Mouse (Mus musculus) embryonic stem cell, embryonic (primary cell): ENCODE results near the gene Tmem151b.

Source experiments
- CTCF ChIA-PET, 4 experiments: fragments of 300-600 bp in 2 of 4; fragments of 350-600 bp in 2 of 4; sonication (Branson Sonifier 250); formaldehyde crosslinking; loops; one replicate each; lab custom pipeline; 2022; ENCODE audit warnings: inconsistent platforms in 2 of 4; lab: Charles Lee
- POLR2A ChIA-PET, 4 experiments: fragments of 300-600 bp in 2 of 4; fragments of 350-600 bp in 2 of 4; sonication (Branson Sonifier 250); formaldehyde crosslinking; loops; one replicate each; lab custom pipeline; 2022; ENCODE audit warnings: antibody characterized with exemption in 4 of 4, inconsistent platforms in 1 of 4; lab: Charles Lee

Tmem151b gene

DNA sequence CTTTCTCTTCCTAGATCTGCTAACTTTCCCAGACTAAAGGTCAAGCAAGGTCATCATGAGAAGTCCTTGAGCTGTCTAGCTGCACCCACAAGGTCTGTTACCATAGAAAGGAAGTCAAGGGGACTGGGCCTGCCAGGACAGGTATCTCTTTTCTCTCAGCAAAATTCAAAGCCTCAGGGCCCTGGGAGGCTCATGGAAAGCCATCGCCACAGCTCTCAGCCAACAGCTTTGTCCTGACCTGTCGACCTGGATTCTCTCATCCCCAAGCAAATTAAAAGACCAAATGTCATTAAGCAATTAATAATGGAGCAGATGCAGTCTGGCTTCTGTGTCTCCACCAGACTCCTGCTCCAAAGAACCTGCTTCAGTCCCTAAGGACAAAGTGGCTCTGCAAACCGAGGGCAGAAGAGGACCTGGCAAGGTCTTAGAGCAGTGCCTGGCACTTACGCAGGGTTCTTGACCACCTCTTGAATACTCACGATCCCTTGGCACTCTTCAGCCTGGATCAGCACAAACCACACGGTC lies 43.5 kb downstream of the Tmem151b start:
- CTCF ChIA-PET: interaction anchor here (0.6 to 3.4 kb wide), 48 partner anchors 9 to 335 kb away, joined by 3 to 52 read pairs (median 5); partner anchors contain the start of genes Nfkbie (in 1 of the 4), Slc35b2 (in 1 of the 4) and Tcte1 (in 1 of the 4)
- POLR2A ChIA-PET: interaction anchor here (0.6 to 4.5 kb wide), 60 partner anchors 10 to 654 kb away, joined by 3 to 91 read pairs (median 6); partner anchors contain the start of genes Hsp90ab1 (in 4 of the 4), Spats1 (in 3 of the 4), Tcte1 (in 3 of the 4) and Nfkbie (in 2 of the 4)

DNA sequence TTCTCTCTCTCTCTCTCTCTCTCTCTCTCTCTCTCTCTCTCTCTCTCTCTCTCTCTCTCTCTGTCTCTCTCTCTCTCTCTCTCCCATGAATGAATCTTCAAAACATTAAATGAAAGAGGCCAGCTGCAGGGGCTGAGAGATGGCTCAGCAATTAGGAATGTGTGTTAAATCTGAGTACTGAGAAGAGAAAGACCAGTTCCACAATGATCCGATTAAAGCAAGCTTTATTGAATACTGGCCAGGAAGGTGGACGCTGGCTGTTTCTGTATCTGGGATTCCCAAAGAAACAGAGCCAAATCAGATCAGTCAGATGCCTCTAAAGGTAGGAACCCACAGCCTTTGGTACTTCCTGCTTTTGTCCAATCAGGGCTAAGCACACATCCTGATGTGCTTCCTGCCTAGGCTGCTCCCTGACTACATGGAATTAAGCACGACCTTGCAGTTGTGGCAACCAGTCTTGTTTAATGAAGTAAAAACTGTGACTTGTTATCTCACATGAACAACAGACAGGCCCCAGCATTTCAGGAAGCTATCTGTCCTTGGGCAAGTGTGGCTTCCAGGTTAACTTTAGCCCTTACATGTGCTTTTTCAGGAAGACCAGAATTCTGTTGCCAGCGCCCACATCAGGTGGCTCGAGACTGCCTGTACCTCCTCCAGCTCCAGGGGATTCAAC lies 46.0 kb downstream of the Tmem151b start:
- POLR2A ChIA-PET: interaction anchor here in 3 of 4 experiments (0.6 to 2.7 kb wide), 15 partner anchors 7 to 76 kb away, joined by 3 to 8 read pairs (median 4); partner anchors contain the start of genes Cdc5l (in 1 of the 3), Hsp90ab1 (in 1 of the 3), Spats1 (in 1 of the 3) and Tcte1 (in 1 of the 3)
- CTCF ChIA-PET: interaction anchor here in 3 of 4 experiments (0.6 to 3.0 kb wide), 4 partner anchors 13 to 22 kb away, joined by 4 to 10 read pairs (median 4); no protein-coding TSS in a partner anchor

DNA sequence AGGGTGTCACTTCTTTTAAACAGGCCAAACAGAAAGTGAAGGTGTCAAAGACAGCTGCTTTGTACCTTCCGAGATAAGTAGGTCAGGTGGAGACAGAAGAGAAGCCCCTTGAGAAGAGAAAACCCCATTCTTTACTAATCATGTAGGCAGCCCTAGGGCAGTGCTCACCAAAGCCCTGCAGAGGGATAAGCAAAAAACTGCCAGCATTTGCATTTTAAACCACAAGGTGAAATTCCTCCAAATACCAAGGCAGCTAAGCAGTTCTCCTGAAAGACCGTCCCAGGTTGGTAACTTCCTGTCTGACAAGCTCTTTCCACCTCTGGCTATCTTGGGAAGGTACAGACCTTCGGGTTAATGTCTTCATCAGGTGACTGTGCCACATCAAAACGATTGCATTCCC lies 47.2 kb downstream of the Tmem151b start:
- CTCF ChIA-PET: interaction anchor here in 2 of 4 experiments (0.9 to 1.4 kb wide), 2 partner anchors 14 kb away, joined by 3 to 5 read pairs; no protein-coding TSS in a partner anchor
- POLR2A ChIA-PET: interaction anchor here in 2 of 4 experiments (0.6 to 2.7 kb wide), 9 partner anchors 15 to 77 kb away, joined by 3 to 8 read pairs (median 4); partner anchors contain the start of genes Nfkbie (in 1 of the 2) and Tcte1 (in 1 of the 2)

DNA sequence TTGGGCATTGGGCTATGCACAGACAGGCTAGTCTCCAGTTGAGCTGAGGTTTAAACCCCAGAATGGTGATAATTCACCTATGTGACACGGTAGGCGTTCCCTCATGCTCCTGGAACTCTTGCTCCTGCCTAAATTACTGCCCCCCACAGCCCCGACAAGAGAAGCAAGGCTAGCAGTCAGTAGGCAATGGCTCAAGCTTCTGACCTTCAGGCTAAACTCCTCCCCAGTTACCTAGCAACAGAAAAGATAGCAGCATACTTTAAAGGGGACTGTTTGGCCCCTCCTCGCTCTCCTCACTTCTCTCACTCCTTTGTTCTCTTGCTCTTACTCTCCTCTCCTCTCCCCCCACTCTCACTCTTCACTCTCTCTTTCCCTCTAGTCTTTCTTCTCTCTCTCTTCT lies 48.5 kb downstream of the Tmem151b start:
- ChIA-PET POLR2A (interaction anchor here in 2 of 4 experiments (0.9 to 4.8 kb wide), 7 partner anchors 9 to 91 kb away, joined by 3 to 30 read pairs (median 3); partner anchors contain the start of genes Hsp90ab1 (in 1 of the 2), Nfkbie (in 1 of the 2) and Spats1 (in 1 of the 2)), CTCF (interaction anchor here in 2 of 4 experiments (0.6 to 0.9 kb wide), 3 partner anchors 11 to 718 kb away, joined by 3 to 4 read pairs (median 3); no protein-coding TSS in a partner anchor)

DNA sequence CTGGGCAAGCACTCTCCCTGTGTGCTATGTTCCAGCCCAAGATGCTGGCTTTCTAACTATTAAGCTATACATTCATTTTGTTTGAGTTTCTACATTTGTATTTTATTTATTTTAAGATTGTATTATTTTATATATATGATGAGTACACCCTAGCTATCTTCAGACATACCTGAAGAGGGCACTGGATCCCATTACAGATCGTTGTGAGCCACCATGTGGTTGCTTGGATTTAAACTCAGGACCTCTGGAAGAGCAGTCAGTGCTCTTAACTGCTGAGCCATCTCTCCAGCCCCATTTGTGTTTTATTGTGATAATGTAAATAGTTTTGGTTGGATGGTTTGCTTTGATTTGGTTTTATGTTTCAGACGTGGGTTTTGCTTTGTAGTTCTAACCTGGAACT lies 50.0 kb downstream of the Tmem151b start:
- ChIA-PET POLR2A (interaction anchor here in 2 of 4 experiments (0.7 to 4.8 kb wide), 9 partner anchors 8 to 44 kb away, joined by 3 to 30 read pairs (median 4); partner anchors contain the start of genes Aars2 (in 1 of the 2) and Spats1 (in 1 of the 2)), CTCF (interaction anchor here in 3 of 4 experiments (0.7 to 1.5 kb wide), 6 partner anchors 8 to 46 kb away, joined by 3 to 6 read pairs (median 4); no protein-coding TSS in a partner anchor)

DNA sequence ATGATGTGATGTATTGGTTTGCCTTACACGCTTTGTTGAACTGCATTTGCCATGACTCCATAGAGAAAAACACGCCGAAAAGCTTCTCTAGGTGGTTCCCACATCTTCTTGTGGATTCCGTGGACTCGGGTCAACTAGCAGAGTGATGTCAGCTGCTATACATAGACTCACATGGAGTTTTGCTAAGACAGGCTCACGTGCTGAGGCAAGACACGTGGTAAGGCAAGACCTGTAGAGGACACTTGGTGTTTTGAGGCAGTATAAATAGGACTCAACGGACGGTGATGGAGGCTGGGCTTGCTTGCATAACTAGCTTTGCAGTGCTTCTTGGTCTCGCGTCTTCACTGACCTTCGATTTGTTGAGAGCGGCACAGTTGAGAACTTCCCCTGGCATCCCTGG lies 51.1 kb downstream of the Tmem151b start:
- ChIA-PET POLR2A (interaction anchor here in 2 of 4 experiments (0.8 to 4.8 kb wide), 8 partner anchors 9 to 144 kb away, joined by 3 to 30 read pairs (median 4); partner anchors contain the start of genes Aars2 (in 1 of the 2) and Spats1 (in 1 of the 2)), CTCF (interaction anchor here in 1 of 4 experiments (1.5 kb wide), 1 partner anchor 19 kb away, joined by 6 read pairs; no protein-coding TSS in a partner anchor)

DNA sequence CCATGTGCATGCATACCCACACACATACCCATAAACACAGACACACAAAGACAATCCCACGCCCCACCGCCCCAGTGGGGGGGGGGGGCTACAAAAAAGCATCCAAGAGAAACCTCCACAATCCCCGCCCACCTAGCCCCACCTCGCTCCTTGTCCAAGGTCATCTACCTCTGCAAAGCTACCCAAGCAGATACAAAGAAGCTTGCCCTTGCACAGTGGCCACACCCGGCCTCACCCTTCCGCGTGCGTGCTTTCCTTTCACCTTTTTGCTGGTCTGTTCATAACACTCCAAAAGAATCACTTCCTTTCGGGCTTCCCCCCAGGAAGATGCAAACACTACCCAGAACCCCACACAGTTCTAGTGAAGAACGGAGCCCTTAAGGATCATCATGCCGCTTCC lies 54.1 kb downstream of the Tmem151b start:
- CTCF ChIA-PET: interaction anchor here (0.5 to 5.7 kb wide), 39 partner anchors 11 to 538 kb away, joined by 3 to 43 read pairs (median 5); partner anchors contain the start of genes Aars2 (in 3 of the 4), Tmem151b (in 2 of the 4) and Spats1 (in 1 of the 4)
- POLR2A ChIA-PET: interaction anchor here (0.5 to 8.4 kb wide), 59 partner anchors 8 to 1644 kb away, joined by 3 to 62 read pairs (median 4); partner anchors contain the start of genes Aars2 (in 4 of the 4), Hsp90ab1 (in 3 of the 4), Spats1 (in 3 of the 4) and Nfkbie (in 2 of the 4)
